Mouse (Mus musculus): ENCODE data around the gene Bend4. TPM values are rescaled to one million over a fixed set of nuclear protein-coding genes. Genes with fewer than 3 reads are reported as not detected.
A peak's percentile ranks its signal among the peaks of the same experiment; 100 is the strongest.

Gene Bend4
- total RNA-seq, 2 experiments from 2014 or later: 0.26 to 0.39 TPM

- DNase-seq: no peak
- Histone ChIP-seq H3K4me3 (no peak overlapping the region), H3K27ac (no peak overlapping the region)
- TF ChIP-seq CTCF (IDR thresholded peaks at IDR 0.05): no peak
- intact Hi-C loops (cut with DNase I): no loop called here
Observed at GRCm38 (mm10) chr5:67404380-67404779, 23.7 kb downstream of the Bend4 start.

- TF ChIP-seq CTCF (IDR thresholded peaks at IDR 0.05): no peak
- DNase-seq: no peak
- Histone ChIP-seq H3K27ac (no peak overlapping the region), H3K4me3 (peak overlapping the region; percentile 47)
- intact Hi-C loops (cut with DNase I): no loop called here
Observed at GRCm38 (mm10) chr5:67401612-67402011, 26.5 kb downstream of the Bend4 start.

- peak overlapping the region; percentile 47; the same call in 1 of the 2 replicates for H3K4me3 ChIP-seq
- no peak overlapping the region for H3K27ac ChIP-seq
- no peak for DNase-seq
- intact Hi-C loops (cut with DNase I): no loop called here
- TF ChIP-seq CTCF (IDR thresholded peaks at IDR 0.05): no peak
Observed at GRCm38 (mm10) chr5:67400608-67401480, 27.3 kb downstream of the Bend4 start.

- DNase-seq: no peak
- H3K4me3 ChIP-seq: no peak overlapping the region
- H3K27ac ChIP-seq: no peak overlapping the region
- intact Hi-C loops (cut with DNase I): no loop called here
- TF ChIP-seq CTCF (IDR thresholded peaks at IDR 0.05): no peak
Observed at GRCm38 (mm10) chr5:67399876-67400607, 28.1 kb downstream of the Bend4 start.

GRCm38 (mm10) chr5:67397186-67397585 lies 30.9 kb downstream of the Bend4 start:
- intact Hi-C loops (cut with DNase I): no loop called here
- DNase-seq: no peak
- Histone ChIP-seq H3K4me3 (no peak overlapping the region), H3K27ac (no peak overlapping the region)
- TF ChIP-seq CTCF (IDR thresholded peaks at IDR 0.05): no peak

GRCm38 (mm10) chr5:67395211-67395851 lies 32.8 kb downstream of the Bend4 start:
- Histone ChIP-seq H3K27ac (no peak overlapping the region), H3K4me3 (no peak overlapping the region)
- intact Hi-C loops (cut with DNase I): no loop called here
- no peak for DNase-seq
- no peak for TF ChIP-seq CTCF (IDR thresholded peaks at IDR 0.05)

GRCm38 (mm10) chr5:67393951-67394350 lies 34.2 kb downstream of the Bend4 start:
- Histone ChIP-seq H3K27ac (no peak overlapping the region), H3K4me3 (no peak overlapping the region)
- intact Hi-C loops (cut with DNase I): no loop called here
- DNase-seq: no peak
- TF ChIP-seq CTCF (IDR thresholded peaks at IDR 0.05): no peak

GRCm38 (mm10) chr5:67382556-67382955 lies 45.6 kb downstream of the Bend4 start:
- intact Hi-C loops (cut with DNase I): no loop called here
- no peak for TF ChIP-seq CTCF (IDR thresholded peaks at IDR 0.05)
- DNase-seq: peak; percentile 21
- Histone ChIP-seq H3K27ac (no peak overlapping the region), H3K4me3 (no peak overlapping the region)

- Histone ChIP-seq H3K4me3 (no peak overlapping the region), H3K27ac (no peak overlapping the region)
- DNase-seq: no peak
- intact Hi-C loops (cut with DNase I): no loop called here
- no peak for TF ChIP-seq CTCF (IDR thresholded peaks at IDR 0.05)
Observed at GRCm38 (mm10) chr5:67381690-67382089, 46.4 kb downstream of the Bend4 start.

GRCm38 (mm10) chr5:67377044-67377621 lies 51.0 kb downstream of the Bend4 start:
- H3K4me3 ChIP-seq: no peak overlapping the region
- no peak for DNase-seq
- no peak for TF ChIP-seq CTCF (IDR thresholded peaks at IDR 0.05)
- intact Hi-C loops (cut with DNase I): no loop called here
- H3K27ac ChIP-seq: no peak overlapping the region

- DNase-seq: no peak
- TF ChIP-seq CTCF (IDR thresholded peaks at IDR 0.05): no peak
- intact Hi-C loops (cut with DNase I): no loop called here
- Histone ChIP-seq H3K4me3 (no peak overlapping the region), H3K27ac (no peak overlapping the region)
Observed at GRCm38 (mm10) chr5:67362931-67363330, 65.2 kb downstream of the Bend4 start.

GRCm38 (mm10) chr5:67362316-67362715 lies 65.8 kb downstream of the Bend4 start:
- Histone ChIP-seq H3K27ac (no peak overlapping the region), H3K4me3 (no peak overlapping the region)
- DNase-seq: no peak
- no peak for TF ChIP-seq CTCF (IDR thresholded peaks at IDR 0.05)
- intact Hi-C loops (cut with DNase I): no loop called here
